Mouse (Mus musculus) heart, embryonic 13.5 days (tissue): Measurements from ENCODE around the gene Clcf1. TPM values are rescaled to one million over a fixed set of nuclear protein-coding genes. Genes with fewer than 3 reads are reported as not detected.
A peak's percentile ranks its signal among the peaks of the same experiment; 100 is the strongest.

Experiments
- ATAC-seq: fragments of 200-750 bp; cut with Nextera tagmentation; 2 replicates; pipeline ENCODE4 v1.8.0; 2017; ENCODE audit warnings: moderate TSS enrichment; ENCODE audit not compliant: insufficient number of reproducible peaks, low FRiP score, low TSS enrichment; ENCODE audit errors: extremely low read depth
- H3K27ac ChIP-seq: fragments of 300-500 bp; sonication (generic); replicated peaks from 2 replicates; pipeline ENCODE4 v1.5.1; 2015; ENCODE audit warnings: moderate library complexity, mild to moderate bottlenecking, inconsistent platforms
- H3K27me3 ChIP-seq: fragments of 300-500 bp; sonication (generic); replicated peaks from 2 replicates; pipeline ENCODE4 v1.6.1; 2015; ENCODE audit warnings: mild to moderate bottlenecking, inconsistent platforms
- H3K36me3 ChIP-seq: fragments of 300-500 bp; sonication (generic); 2 replicates; pipeline ENCODE4 v1.6.1; 2015; ENCODE audit warnings: mild to moderate bottlenecking, inconsistent platforms
- H3K4me1 ChIP-seq: fragments of 300-500 bp; sonication (generic); 2 replicates; pipeline ENCODE4 v1.6.1; 2015; ENCODE audit warnings: inconsistent platforms
- H3K4me2 ChIP-seq: fragments of 300-500 bp; sonication (generic); 2 replicates; pipeline ENCODE4 v1.6.1; 2015; ENCODE audit warnings: inconsistent platforms, mild to moderate bottlenecking, moderate library complexity
- H3K4me3 ChIP-seq: fragments of 300-500 bp; sonication (generic); 2 replicates; pipeline ENCODE4 v1.5.1; 2015; ENCODE audit warnings: moderate library complexity, mild to moderate bottlenecking, inconsistent platforms
- H3K9ac ChIP-seq: fragments of 300-500 bp; sonication (generic); 2 replicates; pipeline ENCODE4 v1.6.1; 2015; ENCODE audit warnings: inconsistent platforms, mild to moderate bottlenecking, moderate library complexity
- H3K9me3 ChIP-seq: fragments of 300-500 bp; sonication (generic); 2 replicates; pipeline ENCODE4 v1.6.1; 2016; ENCODE audit warnings: inconsistent platforms
- WGBS: fragments of 180-500 bp; shearing (Covaris S2); methylation state at CpG from one replicate; pipeline ENCODE4 v1.1.7; 2015; ENCODE audit warnings: mixed read lengths; 5-methylcytosine and 5-hydroxymethylcytosine counted together
- polyA plus RNA-seq: library from polyadenylated mRNA; unstranded; fragments of >200 nt; fragmentation: Nextera tagmentation; extraction: Ambion mirVana; gene quantifications from 2 replicates; pipeline ENCODE4 v1.2.1, GENCODE M21; 2015

Gene Clcf1
- polyA plus RNA-seq, 1 experiment from 2014 or later: 1.9 TPM

DNA sequence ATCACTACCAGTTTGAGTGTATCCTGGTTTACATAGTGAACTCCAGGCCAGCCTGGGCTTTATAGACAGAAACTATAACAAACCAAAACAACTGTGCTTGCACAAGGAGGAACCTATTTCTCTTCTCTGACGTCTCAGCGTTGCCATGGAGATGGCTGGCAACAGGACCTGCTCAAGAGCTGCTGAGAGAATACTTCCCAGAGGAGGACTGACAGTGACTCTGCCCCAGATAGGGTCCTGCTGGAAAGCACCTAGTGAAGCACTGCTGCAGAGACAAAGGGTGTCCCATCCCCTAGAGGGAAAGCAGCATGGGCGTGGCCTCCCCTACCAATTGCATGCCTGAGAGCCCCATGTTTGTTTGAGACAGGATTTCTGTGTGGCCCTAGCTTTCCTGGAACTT is 32.1 kb upstream of the Clcf1 start:
- no peak overlapping the region for H3K4me2 ChIP-seq
- no peak for ATAC-seq
- WGBS: 47% methylated on average over 3 of the region's 3 CpGs
- H3K9me3 ChIP-seq: no peaks in the 10 kb centered on the region
- H3K36me3 ChIP-seq: no peaks in the 10 kb centered on the region
- H3K9ac ChIP-seq: no peak overlapping the region
- no peak overlapping the region for H3K4me3 ChIP-seq
- H3K27ac ChIP-seq: no peak overlapping the region
- H3K4me1 ChIP-seq: peaks cover 27% of the 10 kb centered on the region
- peaks cover 2% of the 10 kb centered on the region; the same call in 1 of the 2 replicates for H3K27me3 ChIP-seq

DNA sequence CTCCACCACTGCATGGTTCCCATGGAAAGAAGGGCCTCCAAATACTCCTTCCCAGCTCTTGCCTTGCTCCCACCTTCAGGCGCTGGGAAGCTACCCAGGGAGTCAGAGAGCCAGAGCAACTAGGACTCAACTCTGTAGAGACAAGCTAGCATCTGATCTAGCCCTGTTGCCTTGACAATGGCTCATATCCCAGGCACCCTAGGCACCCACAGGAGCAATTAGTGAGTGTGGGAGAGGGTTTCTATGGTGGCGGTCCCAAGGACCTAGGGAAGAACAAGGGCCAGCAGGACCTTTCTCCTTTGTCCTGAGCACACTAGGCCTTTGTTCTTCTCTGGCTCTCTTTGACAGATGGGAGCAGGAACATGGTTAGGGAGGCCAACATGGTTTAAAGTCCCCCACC is 30.3 kb upstream of the Clcf1 start:
- no peaks in the 10 kb centered on the region for H3K27me3 ChIP-seq
- 85% methylated on average over 2 of the region's 2 CpGs for WGBS
- ATAC-seq: no peak
- H3K4me2 ChIP-seq: no peak overlapping the region
- no peak overlapping the region for H3K27ac ChIP-seq
- H3K4me1 ChIP-seq: peaks cover 40% of the 10 kb centered on the region
- H3K9me3 ChIP-seq: no peaks in the 10 kb centered on the region
- no peak overlapping the region for H3K4me3 ChIP-seq
- no peaks in the 10 kb centered on the region for H3K36me3 ChIP-seq
- no peak overlapping the region for H3K9ac ChIP-seq

DNA sequence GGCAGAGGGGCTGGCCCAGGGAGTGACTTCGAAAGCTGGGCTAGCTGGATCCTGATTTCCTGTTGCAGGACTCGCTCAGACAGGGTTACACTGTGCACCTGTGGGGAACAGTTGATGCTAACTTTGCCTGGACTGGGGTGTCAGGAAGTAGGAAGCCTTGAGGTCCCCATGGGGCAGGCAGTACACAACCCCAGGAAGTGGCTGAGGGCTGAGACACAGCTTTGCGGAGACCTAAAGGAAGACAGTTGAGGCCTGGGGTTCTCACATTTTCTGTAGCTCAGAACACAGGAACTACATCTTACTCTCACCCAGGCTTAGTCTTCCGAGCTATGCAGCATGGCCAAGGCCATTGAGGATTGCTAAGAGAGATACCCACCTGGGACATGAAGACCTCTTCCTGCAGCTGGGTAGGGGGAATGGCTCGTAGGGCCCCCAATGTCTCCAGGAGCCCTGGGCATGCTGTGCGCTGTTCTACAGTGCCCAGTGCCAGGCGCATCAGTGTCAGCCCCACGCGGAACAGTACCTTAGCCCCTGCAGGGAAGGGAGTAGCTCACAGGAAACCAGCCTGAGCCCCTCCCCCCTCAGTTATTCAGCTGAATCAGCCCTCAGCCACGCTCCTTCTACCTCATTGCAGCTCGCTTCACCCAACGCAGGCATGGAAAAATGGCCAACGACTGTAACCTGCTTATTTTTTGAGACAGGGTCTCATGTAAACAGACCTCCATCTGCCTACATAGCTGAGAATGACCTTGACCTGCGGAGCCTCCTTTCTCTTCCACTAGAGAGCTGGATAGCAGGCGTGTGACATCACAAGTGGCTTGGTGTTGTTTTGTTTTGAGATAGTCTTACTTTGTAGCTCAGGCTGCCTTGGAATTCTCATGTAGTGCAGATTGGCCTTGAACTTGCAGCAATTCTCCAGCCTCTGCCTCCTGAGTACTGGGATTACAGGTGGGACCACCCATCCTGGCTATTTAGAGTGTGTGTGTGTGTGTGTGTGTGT is 28.8 kb upstream of the Clcf1 start:
- peak overlapping the region; percentile 27; the same call in 1 of the 2 replicates for H3K4me2 ChIP-seq
- H3K9me3 ChIP-seq: no peaks in the 10 kb centered on the region
- H3K4me1 ChIP-seq: peaks cover 40% of the 10 kb centered on the region
- H3K4me3 ChIP-seq: no peak overlapping the region
- no peak for ATAC-seq
- H3K9ac ChIP-seq: peak overlapping the region; percentile 33; the same call in 1 of the 2 replicates
- 43% methylated on average over 15 of the region's 15 CpGs for WGBS
- H3K27ac ChIP-seq: peak overlapping the region; percentile 50
- no peaks in the 10 kb centered on the region for H3K36me3 ChIP-seq
- H3K27me3 ChIP-seq: no peaks in the 10 kb centered on the region

DNA sequence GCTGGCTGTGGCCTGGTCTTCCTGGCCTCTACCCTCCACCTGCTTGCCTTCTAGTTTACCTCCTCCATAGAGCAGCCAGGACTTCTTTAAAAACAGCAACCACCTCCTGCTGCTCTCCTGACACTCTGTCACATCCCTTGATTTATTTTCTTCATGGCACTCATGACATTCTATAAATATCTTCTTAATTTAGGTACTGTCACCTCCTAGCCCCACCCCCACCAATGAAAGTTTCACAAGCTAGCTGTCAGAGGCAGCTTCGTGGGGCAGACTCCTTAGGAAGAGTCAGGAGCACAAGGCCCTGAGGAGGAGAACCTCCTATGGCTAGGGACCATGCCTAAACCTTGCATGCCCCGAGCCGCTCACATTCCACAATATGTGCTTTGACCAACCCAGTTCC is 26.7 kb upstream of the Clcf1 start:
- no peak overlapping the region for H3K4me2 ChIP-seq
- peak overlapping the region; percentile 28; the same call in 1 of the 2 replicates for H3K27ac ChIP-seq
- no peak overlapping the region for H3K9ac ChIP-seq

DNA sequence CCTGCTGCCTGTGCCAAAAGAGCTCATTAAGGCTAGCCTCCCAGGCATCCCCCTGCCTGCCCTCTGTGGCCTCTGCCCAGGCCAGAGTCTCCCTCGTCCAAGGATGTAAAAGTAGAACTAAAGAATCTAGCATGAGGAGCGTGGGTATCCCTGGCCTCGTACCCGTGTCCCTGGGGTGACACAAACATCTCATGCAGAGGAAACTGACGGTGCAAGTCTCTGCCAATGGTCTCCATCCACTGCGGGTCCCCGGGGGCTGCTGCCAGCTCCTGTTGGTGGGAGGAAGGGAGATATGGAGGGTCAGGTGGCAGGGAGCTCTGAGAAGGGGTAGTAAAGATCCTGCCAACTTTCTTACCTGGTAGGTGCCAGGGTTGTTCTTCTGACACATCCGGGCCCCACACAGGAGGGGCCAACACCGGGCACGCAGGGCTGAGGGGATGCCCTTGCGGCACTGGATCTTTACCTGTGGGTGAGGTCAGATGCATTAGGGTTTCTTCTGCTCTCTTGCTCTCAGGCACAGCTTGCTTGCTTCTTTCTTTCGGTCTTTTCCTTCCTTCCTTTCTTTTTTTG is 24.9 kb upstream of the Clcf1 start:
- no peaks in the 10 kb centered on the region for H3K27me3 ChIP-seq
- no peak overlapping the region for H3K4me3 ChIP-seq
- H3K27ac ChIP-seq: no peak overlapping the region
- H3K4me2 ChIP-seq: no peak overlapping the region
- peaks cover 11% of the 10 kb centered on the region for H3K36me3 ChIP-seq
- 84% methylated on average over 12 of the region's 12 CpGs for WGBS
- H3K4me1 ChIP-seq: peaks cover 63% of the 10 kb centered on the region
- H3K9ac ChIP-seq: no peak overlapping the region
- no peaks in the 10 kb centered on the region for H3K9me3 ChIP-seq
- no peak for ATAC-seq

More for the DNA sequence above, 26.7 kb upstream of the Clcf1 start:
- Histone ChIP-seq H3K36me3 (no peaks in the 10 kb centered on the region), H3K27me3 (no peaks in the 10 kb centered on the region), H3K9me3 (no peaks in the 10 kb centered on the region), H3K4me1 (peaks cover 48% of the 10 kb centered on the region), H3K4me3 (no peak overlapping the region)
- 60% methylated on average over 3 of the region's 3 CpGs for WGBS
- ATAC-seq: no peak

DNA sequence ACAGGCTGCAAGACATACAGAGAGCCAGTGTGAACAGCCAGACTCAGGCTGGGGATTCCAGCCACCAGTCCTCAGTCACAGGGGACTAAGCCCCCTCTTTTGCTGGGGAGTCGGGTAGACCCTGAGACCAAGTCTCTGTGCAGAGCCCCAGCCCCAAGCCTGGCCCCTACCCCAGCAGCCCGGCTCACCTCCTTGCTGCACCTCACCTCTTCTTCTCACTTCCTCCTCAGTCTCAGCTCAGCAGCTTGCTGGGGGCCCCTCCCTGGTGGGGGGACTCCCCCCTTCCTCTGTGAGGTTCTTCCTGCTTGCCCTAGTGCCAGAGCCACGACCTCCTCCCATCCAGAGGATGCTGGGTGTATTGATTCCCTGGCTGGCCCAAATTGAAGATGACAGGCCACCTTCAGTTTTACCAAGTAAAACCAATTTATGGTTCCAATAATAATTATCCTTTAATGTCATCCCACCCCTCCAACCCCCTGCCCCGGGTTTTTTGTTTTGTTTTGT is 23.2 kb upstream of the Clcf1 start, which contains the start of gene Tbc1d10c:
Gene Tbc1d10c, minus strand, starts transcription at position 454 of the 504 bp plus-strand sequence.
- peaks cover 64% of the 10 kb centered on the region for H3K4me1 ChIP-seq
- peak within 1 kb of the TSS; percentile 96 for H3K4me2 ChIP-seq
- H3K9me3 ChIP-seq: no peaks in the 10 kb centered on the region
- ATAC-seq: no peak
- no peaks in the 10 kb centered on the region for H3K27me3 ChIP-seq
- H3K27ac ChIP-seq: peak within 1 kb of the TSS; percentile 95
- 53% methylated on average over 4 of the region's 4 CpGs for WGBS
- peaks cover 29% of the 10 kb centered on the region for H3K36me3 ChIP-seq
- peak within 1 kb of the TSS; percentile 94 for H3K4me3 ChIP-seq
- peak within 1 kb of the TSS; percentile 99 for H3K9ac ChIP-seq

DNA sequence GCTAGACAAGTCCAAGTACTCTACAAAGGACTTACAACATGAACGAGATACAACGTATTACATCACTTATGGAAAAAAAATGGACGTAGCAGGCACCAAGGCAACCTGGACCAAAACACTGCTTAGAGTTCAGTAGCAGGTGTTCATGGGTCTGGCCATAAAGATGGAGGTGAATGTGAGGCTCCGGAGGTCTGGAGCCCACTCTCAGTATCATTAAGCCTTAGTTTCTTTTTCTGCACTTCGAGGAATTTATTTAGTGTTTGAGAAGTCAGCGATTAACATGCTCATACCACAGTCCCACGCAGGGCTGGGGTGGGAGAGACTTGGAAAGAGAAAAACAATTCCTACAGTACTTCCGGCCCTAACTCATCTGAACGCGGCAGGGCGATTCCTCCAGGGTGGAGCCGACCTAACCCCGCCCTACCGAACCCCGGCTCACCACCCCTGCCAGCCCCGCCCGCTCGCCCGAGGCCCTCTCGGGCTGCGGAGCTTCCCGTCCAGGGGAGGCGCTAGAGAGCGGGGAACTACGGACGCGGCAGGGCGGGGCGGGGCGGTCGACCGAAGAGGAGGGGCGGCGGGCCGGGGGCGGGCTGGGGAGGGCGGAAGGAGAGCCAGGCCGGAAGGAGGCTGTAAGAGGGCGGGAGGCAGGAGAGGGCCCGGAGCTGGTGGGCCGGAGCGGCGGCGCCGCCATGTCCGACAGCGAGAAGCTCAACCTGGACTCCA is 22.3 kb upstream of the Clcf1 start, which contains the start of gene Ppp1ca:
Gene Ppp1ca, plus strand, starts transcription at position 538 of the 723 bp plus-strand sequence.
- peaks cover 65% of the 10 kb centered on the region for H3K4me1 ChIP-seq
- ATAC-seq: peak; percentile 87
- peak within 1 kb of the TSS; percentile 99 for H3K9ac ChIP-seq
- H3K27me3 ChIP-seq: no peaks in the 10 kb centered on the region
- H3K36me3 ChIP-seq: peaks cover 37% of the 10 kb centered on the region
- H3K27ac ChIP-seq: peak within 1 kb of the TSS; percentile 95
- no peaks in the 10 kb centered on the region for H3K9me3 ChIP-seq
- peak within 1 kb of the TSS; percentile 94 for H3K4me3 ChIP-seq
- H3K4me2 ChIP-seq: peak within 1 kb of the TSS; percentile 96
- 7% methylated on average over 36 of the region's 47 CpGs for WGBS

DNA sequence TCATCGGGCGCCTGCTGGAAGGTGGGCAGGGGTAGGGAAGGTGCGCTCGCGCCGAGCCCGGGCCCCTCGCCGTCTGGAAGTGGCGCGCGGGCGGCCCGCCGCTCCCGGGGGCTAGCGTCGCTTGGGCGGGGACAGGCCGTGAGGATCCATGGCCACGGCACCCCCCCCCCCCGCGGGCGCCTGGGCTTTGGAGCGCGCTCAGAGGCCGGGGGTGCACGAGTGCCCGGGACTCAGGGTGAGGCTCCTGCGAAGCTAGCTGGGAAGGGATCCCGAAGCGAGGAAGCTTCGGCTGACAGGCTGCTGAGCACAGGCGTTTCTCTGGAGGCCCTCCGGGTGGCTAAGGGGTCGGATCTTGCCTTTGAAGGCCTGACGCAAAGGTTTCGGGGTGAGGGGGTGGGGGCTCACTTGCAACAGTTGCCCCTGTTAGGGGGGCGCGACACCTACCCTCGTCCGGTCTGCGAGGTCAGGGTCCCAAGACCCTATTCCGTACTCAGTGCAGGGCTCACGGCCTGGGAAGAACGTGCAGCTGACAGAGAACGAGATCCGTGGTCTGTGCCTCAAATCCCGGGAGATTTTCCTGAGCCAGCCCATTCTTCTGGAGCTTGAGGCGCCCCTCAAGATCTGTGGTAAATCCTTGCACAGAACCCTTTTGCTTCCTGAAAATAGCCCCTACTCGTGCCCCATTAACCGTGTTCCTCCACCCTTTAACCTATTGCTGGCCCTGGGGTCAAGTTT is 21.6 kb upstream of the Clcf1 start:
- Histone ChIP-seq H3K4me3 (peak overlapping the region; percentile 94), H3K27me3 (no peaks in the 10 kb centered on the region), H3K4me1 (peaks cover 64% of the 10 kb centered on the region), H3K9ac (peak overlapping the region; percentile 99), H3K36me3 (peaks cover 44% of the 10 kb centered on the region), H3K9me3 (no peaks in the 10 kb centered on the region), H3K4me2 (peak overlapping the region; percentile 96), H3K27ac (peak overlapping the region; percentile 95)
- ATAC-seq: no peak
- WGBS: under 1% methylated on average over 52 of the region's 52 CpGs

DNA sequence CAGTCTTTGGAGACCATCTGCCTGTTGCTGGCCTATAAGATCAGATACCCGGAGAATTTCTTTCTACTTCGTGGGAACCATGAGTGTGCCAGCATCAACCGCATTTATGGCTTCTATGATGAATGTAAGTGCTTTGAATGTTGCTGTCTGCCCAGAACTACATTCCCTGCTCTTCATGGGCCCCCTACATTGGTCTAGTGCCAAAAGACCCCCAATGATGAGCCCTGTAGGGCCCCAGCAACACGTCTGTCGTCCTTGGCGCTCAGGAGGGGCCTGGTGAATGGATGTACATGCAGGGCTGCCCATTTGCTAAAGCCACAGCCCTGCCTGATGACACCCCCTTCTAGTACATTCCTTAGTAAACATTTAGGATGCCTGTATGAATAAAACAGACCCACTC is 20.9 kb upstream of the Clcf1 start:
- Histone ChIP-seq H3K9ac (peak overlapping the region; percentile 99), H3K4me2 (peak overlapping the region; percentile 96), H3K4me1 (peaks cover 57% of the 10 kb centered on the region), H3K4me3 (peak overlapping the region; percentile 94), H3K27me3 (no peaks in the 10 kb centered on the region), H3K9me3 (no peaks in the 10 kb centered on the region), H3K36me3 (peaks cover 51% of the 10 kb centered on the region), H3K27ac (no peak overlapping the region; the same call in 1 of the 2 replicates)
- no peak for ATAC-seq
- 58% methylated on average over 6 of the region's 6 CpGs for WGBS

DNA sequence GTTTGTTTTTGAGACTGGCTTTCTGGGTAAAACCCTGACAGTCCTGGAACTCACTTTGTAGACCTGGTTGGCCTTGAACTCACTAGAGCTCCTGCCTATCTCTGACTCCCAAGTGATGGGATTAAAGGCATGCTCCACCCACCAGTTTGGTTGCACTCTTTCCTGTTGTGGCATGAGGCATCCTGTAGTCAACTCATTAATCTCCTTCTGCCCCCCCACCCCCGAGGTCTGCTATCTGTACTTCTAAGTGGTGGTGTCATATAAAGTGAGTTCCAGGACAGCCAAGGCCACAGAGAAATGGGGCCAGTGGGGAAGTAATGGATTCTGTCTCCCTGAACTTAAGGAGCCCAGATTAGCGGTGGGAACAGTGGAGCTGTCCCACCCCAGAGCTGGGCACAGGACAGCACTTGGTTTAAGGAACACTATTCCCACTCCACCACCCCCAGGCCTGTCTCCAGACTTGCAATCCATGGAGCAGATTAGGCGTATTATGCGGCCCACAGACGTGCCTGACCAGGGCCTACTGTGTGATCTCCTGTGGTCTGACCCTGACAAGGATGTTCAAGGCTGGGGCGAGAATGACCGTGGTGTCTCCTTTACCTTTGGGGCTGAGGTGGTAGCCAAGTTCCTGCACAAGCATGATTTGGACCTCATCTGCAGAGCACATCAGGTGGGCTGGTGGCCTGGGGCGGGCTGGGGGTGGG is 19.9 kb upstream of the Clcf1 start:
- Histone ChIP-seq H3K36me3 (peaks cover 62% of the 10 kb centered on the region), H3K9ac (0 out of 2 replicates have a peak overlapping the region, but pooled peaks have one; percentile 30), H3K4me3 (no peak overlapping the region; the same call in 1 of the 2 replicates), H3K4me1 (peaks cover 56% of the 10 kb centered on the region), H3K27ac (no peak overlapping the region), H3K4me2 (peak overlapping the region; percentile 96; the same call in 1 of the 2 replicates), H3K9me3 (no peaks in the 10 kb centered on the region), H3K27me3 (no peaks in the 10 kb centered on the region)
- 75% methylated on average over 8 of the region's 8 CpGs for WGBS
- no peak for ATAC-seq
